16 mouse cellular contexts compared by ENCODE assay signal in genomic region chr19:23003861-23004260, GRCm38 (mm10).
DNase-seq lines count a peak whose midpoint lies in the region; ATAC-seq and TF ChIP-seq lines count a peak whose summit lies in the region.
"Had no signal": no experiment of that assay in that cellular context is flagged by ENCODE, and none has a peak within 500 bp of the region (broad histone marks: within the 10 kb centered on the region; RNA-seq: fewer than 3 reads in every experiment).

No protein-coding gene starts in this region.

- peak overlapping the region; percentile 39; the same call in 1 of the 2 replicates for H3K27ac ChIP-seq in forebrain, embryonic 16.5 days (ENCODE audit: low read length)
- no peak overlapping the region for H3K27ac ChIP-seq in forebrain, embryonic 11.5 days (ENCODE audit: low read depth, low read length)
- peak overlapping the region; percentile 43; the same call in 1 of the 2 replicates for H3K27ac ChIP-seq in midbrain, embryonic 15.5 days
- H3K27ac ChIP-seq in midbrain, embryonic 10.5 days (replicated peaks): no peak overlapping the region
- H3K27ac ChIP-seq in layer of hippocampus, adult 2 months: peak overlapping the region; percentile 91
- H3K27ac ChIP-seq: kidney, embryonic 15.5 days; limb, embryonic 12.5 days had no signal

- H3K27me3 ChIP-seq in forebrain, embryonic 16.5 days (replicated peaks; ENCODE audit: control insufficient read depth, insufficient read depth, low read length): no peaks in the 10 kb centered on the region
- no peaks in the 10 kb centered on the region for H3K27me3 ChIP-seq in forebrain, embryonic 11.5 days (ENCODE audit: control insufficient read depth, insufficient read depth, low read length)
- no peaks in the 10 kb centered on the region for H3K27me3 ChIP-seq in midbrain, embryonic 15.5 days (replicated peaks)
- H3K27me3 ChIP-seq in midbrain, embryonic 10.5 days (ENCODE audit: low read depth, poor library complexity, severe bottlenecking): no peaks in the 10 kb centered on the region
- H3K27me3 ChIP-seq: heart, embryonic 12.5 days; kidney, embryonic 15.5 days had no signal

- no peak overlapping the region for H3K9ac ChIP-seq in forebrain, embryonic 16.5 days (replicated peaks; ENCODE audit: low read depth, low read length)
- no peak overlapping the region for H3K9ac ChIP-seq in forebrain, embryonic 11.5 days (ENCODE audit: low read length)
- H3K9ac ChIP-seq in midbrain, embryonic 15.5 days: no peak overlapping the region
- H3K9ac ChIP-seq: heart, embryonic 12.5 days; kidney, embryonic 15.5 days; limb, embryonic 12.5 days had no signal

- no peak for DNase-seq in forebrain, embryonic 11.5 days (ENCODE audit: low spot score)
- no peak for DNase-seq in midbrain, embryonic 10.5 days (ENCODE audit: low spot score)
- peak; percentile 47 to 60 for DNase-seq in layer of hippocampus, adult 2 months (ENCODE audit: low spot score in 2 of 2)
- peak; percentile 44 to 50 for DNase-seq in left cerebral cortex, postnatal 36 days (ENCODE audit: low spot score in 2 of 2)
- DNase-seq in liver: no peak
- DNase-seq in cerebellum, adult 9-10 months: no peak
- DNase-seq: cerebellum, adult 18-20 months; gastrocnemius, postnatal 10 days; lung, adult 2 months; thymus, postnatal 14 days had no signal

- no peaks in the 10 kb centered on the region for H3K9me3 ChIP-seq in forebrain, embryonic 16.5 days (ENCODE audit: control insufficient read depth, low read length)
- no peaks in the 10 kb centered on the region for H3K9me3 ChIP-seq in forebrain, embryonic 11.5 days (ENCODE audit: control insufficient read depth, low read length)
- H3K9me3 ChIP-seq in midbrain, embryonic 15.5 days: no peaks in the 10 kb centered on the region
- no peaks in the 10 kb centered on the region for H3K9me3 ChIP-seq in midbrain, embryonic 10.5 days (replicated peaks)
- H3K9me3 ChIP-seq: heart, embryonic 12.5 days; kidney, embryonic 15.5 days; limb, embryonic 12.5 days; megakaryocyte, embryonic 14.5 days had no signal

- 49% methylated on average over 8 of the region's 8 CpGs for WGBS in forebrain, embryonic 16.5 days
- 51% methylated on average over 8 of the region's 8 CpGs for WGBS in forebrain, embryonic 11.5 days
- WGBS in midbrain, embryonic 15.5 days: 43% methylated on average over 8 of the region's 8 CpGs
- WGBS in midbrain, embryonic 10.5 days: 63% methylated on average over 8 of the region's 8 CpGs

- no peak overlapping the region for H3K4me3 ChIP-seq in forebrain, embryonic 16.5 days (replicated peaks; ENCODE audit: low read length)
- no peak overlapping the region for H3K4me3 ChIP-seq in forebrain, embryonic 11.5 days (ENCODE audit: low read depth, low read length)
- H3K4me3 ChIP-seq in midbrain, embryonic 15.5 days: no peak overlapping the region
- H3K4me3 ChIP-seq in midbrain, embryonic 10.5 days: no peak overlapping the region
- no peak overlapping the region for H3K4me3 ChIP-seq in layer of hippocampus, adult 2 months
- H3K4me3 ChIP-seq: heart, embryonic 12.5 days; kidney, embryonic 15.5 days; limb, embryonic 12.5 days; megakaryocyte, embryonic 14.5 days had no signal

- TF ChIP-seq CTCF in layer of hippocampus, adult 2 months (conservative IDR thresholded peaks at IDR 0.05): no peak

- no peaks in the 10 kb centered on the region for H3K36me3 ChIP-seq in forebrain, embryonic 16.5 days (ENCODE audit: control insufficient read depth, insufficient read depth)
- H3K36me3 ChIP-seq in forebrain, embryonic 11.5 days (ENCODE audit: control insufficient read depth, insufficient read depth, low read length): no peaks in the 10 kb centered on the region
- H3K36me3 ChIP-seq in midbrain, embryonic 15.5 days (replicated peaks): no peaks in the 10 kb centered on the region
- H3K36me3 ChIP-seq in midbrain, embryonic 10.5 days: no peaks in the 10 kb centered on the region
- H3K36me3 ChIP-seq: heart, embryonic 12.5 days; kidney, embryonic 15.5 days; limb, embryonic 12.5 days had no signal

- intact Hi-C loops in left cerebral cortex, postnatal 36 days (cut with DNase I): no loop called here

- 0 out of 2 replicates have a peak, but pooled peaks have one; percentile 24 for ATAC-seq in forebrain, embryonic 16.5 days
- no peak for ATAC-seq in forebrain, embryonic 11.5 days (replicated peaks; ENCODE audit: low FRiP score)
- peak; percentile 52; the same call in 1 of the 2 replicates for ATAC-seq in midbrain, embryonic 15.5 days (replicated peaks)

- H3K4me2 ChIP-seq in forebrain, embryonic 16.5 days (ENCODE audit: low read length): no peak overlapping the region
- H3K4me2 ChIP-seq in forebrain, embryonic 11.5 days (ENCODE audit: low read depth, low read length, severe bottlenecking): no peak overlapping the region
- H3K4me2 ChIP-seq in midbrain, embryonic 15.5 days: no peak overlapping the region
- H3K4me2 ChIP-seq: heart, embryonic 12.5 days; kidney, embryonic 15.5 days; limb, embryonic 12.5 days had no signal

- H3K4me1 ChIP-seq in forebrain, embryonic 16.5 days (replicated peaks; ENCODE audit: control insufficient read depth, insufficient read depth, low read length): no peaks in the 10 kb centered on the region
- no peaks in the 10 kb centered on the region for H3K4me1 ChIP-seq in forebrain, embryonic 11.5 days (replicated peaks; ENCODE audit: control insufficient read depth, insufficient read depth, low read length)
- no peaks in the 10 kb centered on the region; the same call in 1 of the 2 replicates for H3K4me1 ChIP-seq in midbrain, embryonic 15.5 days
- H3K4me1 ChIP-seq in midbrain, embryonic 10.5 days: no peaks in the 10 kb centered on the region
- H3K4me1 ChIP-seq: heart, embryonic 12.5 days; kidney, embryonic 15.5 days; limb, embryonic 12.5 days; megakaryocyte, embryonic 14.5 days had no signal

Comparison
In these comparisons a context has a peak if more than half of its experiments do, and no peak if none do; other contexts are left out.
1. H3K27ac ChIP-seq: peak in forebrain, embryonic 16.5 days (single experiment), midbrain, embryonic 15.5 days (single experiment) and layer of hippocampus, adult 2 months (single experiment); none in forebrain, embryonic 11.5 days (single experiment) and midbrain, embryonic 10.5 days (single experiment).
2. DNase-seq: peak in layer of hippocampus, adult 2 months (2 of 2) and left cerebral cortex, postnatal 36 days (2 of 2); none in forebrain, embryonic 11.5 days (single experiment), midbrain, embryonic 10.5 days (single experiment), liver (single experiment) and cerebellum, adult 9-10 months (single experiment).